Mouse (Mus musculus) mesoderm, embryonic 11.5 days (tissue): ENCODE measurements at regions not wholly inside any gene's neighbourhood (a gene's known extent, or its start where the extent isn't known, plus 50 kb on each side); places are given as distances from the start of the nearest gene placed in this dataset.

Experiments
- DNase-seq: peaks from one replicate; pipeline ENCODE4 v3.0.0-alpha.2; 2012; ENCODE audit warnings: low read depth, low spot score

DNA sequence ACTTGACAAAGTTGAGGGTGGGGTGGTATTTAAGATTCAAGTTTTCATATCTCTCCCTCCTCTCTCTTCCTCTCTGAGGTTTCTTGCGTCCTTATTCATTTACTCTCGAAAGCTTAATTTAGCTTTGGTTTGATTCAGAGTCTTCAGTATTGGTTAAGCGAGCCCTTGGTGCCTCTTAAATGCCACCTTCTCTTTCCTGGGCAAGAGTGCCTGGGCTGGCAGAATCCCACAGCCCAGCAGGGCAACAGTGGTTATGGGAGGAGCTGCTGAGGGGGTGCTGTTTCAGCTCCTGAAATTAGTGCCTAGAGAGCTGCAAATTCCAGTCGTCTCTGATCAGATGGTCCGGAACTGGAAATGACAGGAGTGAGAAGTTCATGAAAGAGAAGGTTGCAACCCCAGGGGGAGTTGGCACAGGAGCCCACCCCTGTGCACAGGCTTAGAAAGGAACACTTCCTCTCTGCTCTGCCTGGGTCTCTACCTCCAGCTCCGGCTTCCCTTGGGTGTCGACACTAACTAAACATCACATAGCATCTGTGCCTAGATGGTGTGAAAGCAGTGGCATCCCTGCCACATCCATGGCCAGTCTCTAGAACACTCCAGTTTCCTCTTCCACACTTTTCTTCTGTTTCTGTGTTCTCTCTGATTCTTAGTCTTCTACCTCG is 125.2 kb upstream of the Tent5a start:
- no peak for DNase-seq

DNA sequence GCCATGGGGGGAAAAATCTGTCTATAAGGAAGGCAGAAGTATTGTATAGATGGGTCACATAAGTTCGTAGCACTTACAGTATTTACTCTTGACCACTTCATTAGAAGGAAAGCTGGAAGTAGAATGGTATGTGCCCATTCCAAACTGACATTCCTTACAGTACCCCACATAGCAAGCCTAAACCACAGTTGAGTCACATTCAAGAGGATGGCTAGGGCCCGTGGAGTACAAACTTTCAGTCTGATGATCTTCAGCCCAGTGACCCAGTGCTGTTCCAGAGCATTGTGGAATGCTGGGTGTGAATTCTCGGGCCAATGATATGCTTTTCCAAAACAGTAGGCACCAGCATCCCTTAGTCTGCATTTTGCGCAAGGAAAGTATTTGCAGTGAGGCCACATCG is 124.2 kb upstream of the Tent5a start:
- DNase-seq, result no peak

DNA sequence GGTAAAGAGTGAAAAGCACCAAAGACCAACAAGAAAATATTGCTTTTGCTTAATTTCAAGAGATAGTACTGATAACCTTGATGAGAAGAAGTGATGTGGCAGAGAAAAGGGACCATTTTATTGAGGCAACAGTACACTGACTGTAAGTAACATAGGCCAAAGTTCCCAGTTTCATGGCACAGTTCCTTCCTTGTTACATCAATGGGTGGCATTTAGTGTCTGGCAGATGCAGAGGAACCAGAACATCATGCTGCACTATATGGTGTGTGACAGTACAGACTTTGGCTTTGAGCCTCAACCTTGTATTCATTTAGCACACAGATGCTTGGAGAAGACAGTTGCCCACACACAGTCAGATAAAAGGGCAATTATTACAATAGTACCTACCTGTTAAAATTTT is 123.7 kb upstream of the Tent5a start:
- DNase-seq, result no peak

DNA sequence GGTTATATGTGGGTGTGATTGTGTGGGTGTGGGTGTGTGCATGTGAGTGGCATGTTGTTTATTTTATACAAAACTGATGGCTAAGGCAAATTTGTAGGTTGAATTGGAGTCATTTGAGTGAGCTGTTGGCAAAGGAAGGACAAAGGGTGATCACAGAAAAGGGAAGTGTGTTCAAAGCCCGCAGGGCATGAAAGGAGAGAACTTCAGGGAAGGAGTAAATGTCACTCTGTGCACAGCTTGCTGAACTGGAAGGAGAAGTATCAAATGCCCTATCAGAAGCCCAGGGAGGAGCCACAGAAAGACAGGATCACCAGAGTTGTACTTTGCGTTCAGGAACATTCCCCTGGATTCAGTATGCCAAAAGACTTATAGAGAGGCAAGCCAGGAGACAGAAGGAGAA is 122.3 kb upstream of the Tent5a start:
- no peak for DNase-seq

DNA sequence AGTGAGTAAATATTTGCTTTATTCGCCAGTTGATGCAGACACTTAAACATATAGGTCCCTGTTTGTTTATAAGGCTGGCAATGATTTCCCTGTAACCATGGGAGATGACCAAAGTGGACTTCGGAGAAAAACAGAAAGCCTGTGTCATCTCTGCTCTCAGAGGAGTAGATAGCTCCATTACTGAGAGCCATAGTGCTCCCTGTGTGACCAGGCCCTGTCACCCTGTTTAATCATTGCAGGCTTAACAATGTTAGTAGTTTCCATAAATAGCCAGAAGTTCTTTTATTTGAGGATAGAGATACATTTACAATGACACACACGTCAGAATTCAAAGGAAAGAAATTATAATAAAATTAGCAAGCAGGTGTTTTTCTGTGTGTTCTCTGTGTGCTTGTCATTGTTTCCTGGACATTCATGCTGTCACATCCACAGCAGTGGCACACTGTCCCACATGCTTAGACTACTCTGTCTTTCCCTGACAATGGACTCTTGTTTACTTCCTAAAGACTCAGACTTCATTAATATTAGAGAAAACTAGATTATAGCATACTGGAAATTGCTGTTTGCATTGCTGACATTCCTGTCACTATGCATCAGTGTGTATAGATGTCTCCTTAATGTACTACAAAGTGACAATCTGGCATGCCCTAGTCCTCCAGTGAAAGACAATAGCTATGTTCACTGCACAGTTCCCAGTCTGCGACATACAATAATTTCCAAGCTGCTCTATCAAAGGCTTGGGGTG is 115.8 kb upstream of the Tent5a start:
- no peak for DNase-seq

DNA sequence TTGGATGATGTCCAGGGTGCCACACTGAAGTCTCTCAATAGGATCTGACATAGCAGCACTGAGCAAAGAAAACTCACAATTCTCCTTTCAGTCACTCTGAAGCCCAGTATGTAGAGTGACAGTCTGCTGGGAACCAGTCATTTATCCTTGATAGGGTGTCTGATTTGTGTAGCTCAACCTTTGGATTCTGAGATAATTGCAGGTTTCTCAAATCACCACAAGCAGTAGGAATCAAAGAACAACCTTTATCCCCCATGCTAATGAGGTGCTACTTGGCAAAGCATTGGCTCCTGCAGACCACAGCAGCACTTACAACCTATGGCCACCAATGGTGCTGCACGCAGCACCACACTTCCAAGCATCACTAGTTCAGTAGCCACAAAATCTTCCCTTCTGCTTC is 112.5 kb upstream of the Tent5a start:
- DNase-seq, result no peak

DNA sequence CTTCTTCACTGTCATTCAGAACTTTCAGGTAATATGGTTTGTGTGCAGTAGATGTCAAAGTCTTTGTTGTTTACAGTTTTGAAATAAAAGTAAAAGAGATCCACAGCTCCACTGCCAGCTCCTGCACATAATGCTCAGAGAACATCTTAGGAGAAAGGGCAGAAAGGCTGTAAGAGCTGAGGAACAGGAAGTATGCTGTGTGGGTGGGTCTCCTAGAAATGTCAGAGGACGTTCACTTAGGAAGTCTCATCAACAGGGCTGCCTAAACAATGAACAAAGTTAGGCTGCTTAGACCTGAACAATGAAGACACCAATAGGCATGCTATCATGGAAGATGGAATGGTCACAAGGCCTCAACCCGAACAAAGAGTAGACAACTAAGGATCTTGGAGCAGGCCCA is 105.1 kb upstream of the Tent5a start:
- DNase-seq, result no peak

DNA sequence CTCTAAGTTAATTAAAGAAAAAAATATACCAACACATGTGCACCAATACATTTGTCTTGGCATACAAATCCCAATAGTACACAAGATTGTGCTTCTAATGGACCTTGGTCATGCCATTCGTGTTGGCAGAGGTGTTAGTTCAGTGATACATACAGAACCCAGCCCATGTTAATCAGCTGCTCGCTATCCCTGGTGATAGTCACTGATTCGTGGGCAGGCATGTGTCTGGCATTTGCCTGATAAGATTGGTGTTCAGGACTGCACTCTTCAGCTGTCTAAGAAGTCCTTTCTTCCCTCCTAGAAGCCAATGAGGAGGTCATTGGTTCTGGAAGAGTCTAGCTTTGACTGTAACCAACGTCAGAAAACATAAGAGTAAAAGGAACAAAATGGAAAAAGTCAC is 99.7 kb upstream of the Tent5a start:
- DNase-seq, result no peak

DNA sequence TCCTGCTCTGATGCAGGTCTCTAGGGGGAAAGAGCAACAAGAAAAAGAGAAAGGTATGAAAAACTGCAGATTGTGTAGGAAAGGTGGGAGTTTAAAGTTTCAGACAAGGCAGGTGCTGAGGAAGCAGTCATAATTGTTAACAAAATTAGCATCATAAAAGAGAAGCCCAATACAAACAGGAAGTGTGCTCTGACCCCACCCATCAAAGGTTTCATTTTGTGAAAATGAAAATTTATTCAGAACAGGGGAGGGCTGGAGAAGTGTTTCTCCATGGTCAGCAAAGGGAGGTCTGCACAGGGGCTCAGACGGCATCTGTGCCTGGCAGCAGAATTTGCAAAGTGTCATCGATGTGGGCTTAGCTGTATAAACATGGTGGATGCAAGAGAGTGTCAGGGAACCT is 96.8 kb upstream of the Tent5a start:
- DNase-seq, result no peak

DNA sequence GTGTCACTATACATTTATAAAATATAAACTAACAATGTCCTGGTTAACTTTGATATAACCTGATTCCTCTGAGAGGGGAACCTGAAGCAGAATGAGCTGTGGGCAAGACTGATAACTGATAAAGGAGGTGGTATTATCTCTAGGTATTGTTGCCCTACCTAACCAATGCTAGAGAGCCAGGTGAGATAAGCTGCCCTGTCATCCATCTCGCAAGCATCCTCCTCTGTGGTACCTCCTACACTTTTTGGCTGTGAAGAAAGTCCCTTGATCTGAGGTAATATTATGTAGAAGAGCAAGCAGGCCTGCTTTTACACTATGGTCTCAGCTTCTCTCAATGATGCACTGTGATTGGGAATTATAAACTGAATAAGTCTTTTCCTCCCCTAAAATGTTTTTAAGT is 87.2 kb upstream of the Tent5a start:
- no peak for DNase-seq

DNA sequence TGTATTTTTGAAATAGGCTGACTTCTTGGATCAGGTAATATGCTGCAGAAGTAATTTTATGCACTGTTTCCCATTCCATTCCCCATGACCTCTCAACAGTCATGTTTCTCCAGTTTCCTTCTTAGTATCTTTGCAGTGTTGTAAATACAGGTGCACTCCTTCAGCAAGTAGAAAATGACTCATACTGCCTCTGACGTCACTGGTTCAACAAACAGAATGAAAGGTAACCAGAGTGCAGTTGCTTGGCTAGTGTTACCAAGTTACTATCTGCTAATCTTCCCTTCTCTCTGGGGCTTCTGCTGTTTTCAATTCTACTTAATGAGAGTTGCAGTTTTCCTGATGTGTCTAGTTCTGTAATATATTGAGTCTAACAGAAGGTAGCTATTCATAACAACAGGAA is 86.7 kb upstream of the Tent5a start:
- no peak for DNase-seq

DNA sequence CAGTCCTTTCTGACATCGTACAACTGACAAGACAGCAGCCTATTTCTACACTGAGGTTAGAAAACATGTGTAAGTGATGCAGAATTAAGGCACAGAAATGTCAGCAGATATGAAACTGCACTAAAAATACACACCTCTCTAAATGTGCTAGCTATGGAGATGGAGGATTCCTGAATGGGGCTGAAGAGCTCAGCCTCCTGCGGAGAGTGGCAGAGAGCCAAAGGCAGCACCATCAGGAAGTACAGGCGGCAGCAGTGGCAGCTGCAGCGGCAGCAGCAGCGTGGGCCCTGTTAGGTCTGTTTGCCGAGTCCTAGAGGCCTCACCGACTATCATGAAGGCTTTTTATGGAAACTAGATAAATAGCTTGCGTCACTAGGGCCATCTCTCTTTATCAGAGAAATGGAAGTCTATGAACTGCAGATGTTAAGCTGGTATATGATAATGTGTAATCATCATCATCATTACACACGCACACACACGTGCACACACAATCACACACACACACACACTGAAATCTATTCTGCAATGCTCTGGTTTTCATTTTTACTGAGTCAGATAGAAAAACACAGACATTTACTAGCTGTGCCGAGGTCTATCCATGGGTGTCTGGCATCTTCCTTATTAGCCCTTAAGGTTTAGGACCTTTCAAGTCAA is 83.6 kb upstream of the Tent5a start:
- DNase-seq, result peak; percentile 24

DNA sequence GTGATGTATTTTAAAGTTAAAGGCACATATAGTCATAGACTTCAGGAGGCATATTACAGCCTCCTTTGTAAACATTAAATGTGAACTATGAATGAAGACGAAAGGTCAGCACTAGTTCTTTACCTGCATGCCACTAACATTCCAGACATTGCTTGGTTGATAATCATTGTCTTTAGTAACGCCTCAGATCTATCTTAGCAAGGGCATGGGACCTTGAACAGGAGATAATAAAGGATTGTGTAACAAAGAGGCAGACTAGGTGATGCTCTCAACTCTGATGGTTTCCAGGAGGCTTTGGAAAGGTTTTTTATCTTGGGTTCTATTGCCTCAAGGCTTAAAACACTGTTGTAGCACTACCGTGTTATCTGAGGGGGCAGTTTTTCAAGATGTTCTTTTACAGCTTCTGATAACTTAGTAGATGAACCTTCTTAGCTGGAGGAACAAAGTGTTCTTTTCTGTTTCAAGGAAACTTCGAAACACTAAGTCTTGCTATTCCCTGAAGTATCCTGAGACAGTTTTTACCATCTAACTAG is 82.9 kb upstream of the Tent5a start:
- no peak for DNase-seq

DNA sequence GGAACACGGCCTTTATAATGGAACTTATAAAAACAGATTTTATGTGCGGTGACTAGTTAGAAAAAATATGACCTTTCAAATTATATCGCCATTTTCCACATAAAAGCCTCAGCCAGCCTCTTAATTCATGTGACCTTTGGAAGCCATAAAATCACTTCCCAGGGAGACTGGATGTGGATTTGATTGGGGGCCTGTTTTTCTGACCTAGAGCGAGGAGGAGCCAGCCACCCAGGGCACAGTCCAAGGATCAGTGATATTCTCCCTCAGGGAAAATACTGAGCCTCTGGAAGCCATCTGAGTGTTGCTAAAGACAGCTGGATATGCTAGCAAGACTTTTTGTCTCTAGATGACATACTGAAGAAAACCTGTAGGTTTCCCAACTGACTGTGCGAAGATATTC is 81.3 kb upstream of the Tent5a start:
- peak; percentile 65 for DNase-seq

DNA sequence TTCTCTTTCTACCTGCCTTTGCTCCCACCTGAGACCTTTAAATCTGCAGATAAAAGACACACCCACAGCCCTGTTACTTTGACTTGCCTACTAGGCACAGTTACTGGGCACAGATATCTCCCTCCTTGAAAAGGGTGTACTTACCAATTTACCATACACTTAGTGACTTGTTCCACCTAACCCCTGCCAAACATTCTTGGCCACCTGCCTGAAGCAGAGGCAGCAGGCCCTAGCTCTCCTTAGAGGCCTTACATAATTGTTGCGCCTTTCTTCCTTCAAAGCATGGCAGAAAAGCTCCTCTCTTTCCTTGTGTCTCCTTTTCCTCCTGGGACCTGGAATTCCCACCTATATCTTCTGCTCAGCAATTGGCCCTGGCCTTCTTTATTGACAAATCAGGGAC is 80.4 kb upstream of the Tent5a start:
- DNase-seq, result no peak

DNA sequence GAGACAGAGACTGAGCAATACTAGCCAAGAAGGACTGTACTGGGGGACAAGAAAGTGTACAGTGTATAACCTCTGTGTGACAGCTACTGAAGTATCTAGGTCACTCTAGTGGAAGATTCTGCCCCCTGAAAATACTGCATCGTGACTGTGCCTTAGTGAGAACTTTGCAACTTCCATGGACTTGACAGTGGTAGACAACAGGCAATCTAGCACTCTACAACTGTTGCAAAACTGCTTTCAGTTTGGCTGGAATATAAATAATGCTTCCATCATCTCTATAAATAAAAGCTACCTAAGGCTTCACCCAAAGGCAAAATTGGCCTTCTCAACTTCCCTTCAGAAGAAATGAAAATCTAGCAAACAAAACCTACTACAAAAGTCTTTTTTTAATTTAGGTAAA is 74.6 kb upstream of the Tent5a start:
- no peak for DNase-seq

DNA sequence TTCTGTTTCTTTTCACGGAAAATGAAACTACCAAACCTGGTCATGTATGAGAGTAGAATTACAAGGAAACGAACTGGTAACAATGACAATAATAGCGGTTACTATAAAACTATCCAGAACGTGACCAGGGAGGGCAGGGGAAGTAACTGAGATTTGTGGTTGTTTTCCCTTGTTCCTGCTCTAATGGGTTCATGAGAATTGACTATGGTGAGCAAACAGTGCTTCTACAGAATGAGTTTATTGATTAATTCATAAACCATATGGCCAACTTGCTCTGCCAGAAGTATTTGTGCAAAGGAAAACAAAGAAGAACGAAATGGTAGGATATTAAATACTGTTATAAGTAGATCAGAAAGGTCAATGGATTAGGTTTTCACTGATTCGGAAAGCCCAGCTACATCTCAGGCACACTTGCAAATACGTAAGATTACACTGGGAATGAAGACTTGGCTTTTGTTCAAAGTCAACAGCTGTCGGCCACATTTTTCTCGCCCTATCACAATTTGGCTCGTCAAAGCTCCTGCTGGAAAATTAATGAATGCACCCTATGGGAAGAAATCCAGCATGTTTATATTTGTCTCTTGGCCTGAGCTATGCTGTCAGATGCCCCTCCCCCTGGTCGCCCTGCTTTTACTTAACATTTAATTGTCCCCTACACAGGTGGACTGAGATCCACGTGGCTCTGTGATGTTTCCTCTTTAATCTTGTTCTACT is 73.6 kb upstream of the Tent5a start:
- peak; percentile 17 for DNase-seq

DNA sequence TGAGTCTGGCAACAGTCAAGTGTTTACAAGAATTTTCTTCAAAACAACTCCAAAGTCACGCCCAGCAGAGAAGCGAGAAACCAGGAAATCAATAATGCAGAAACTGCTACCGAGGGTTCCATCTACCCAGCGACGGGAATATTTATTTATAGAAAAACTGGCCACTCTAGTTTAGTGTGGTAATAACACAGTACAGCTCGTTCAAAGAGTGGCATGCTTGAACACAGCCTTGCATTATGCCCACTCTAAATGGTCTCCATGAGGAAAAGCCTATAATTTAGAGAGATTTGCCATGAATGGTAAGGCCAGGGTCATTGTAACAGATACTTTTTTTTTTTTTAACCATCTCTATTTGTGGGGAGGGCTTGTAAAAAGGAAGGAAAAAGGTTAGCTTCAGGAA is 67.8 kb upstream of the Tent5a start:
- no peak for DNase-seq

DNA sequence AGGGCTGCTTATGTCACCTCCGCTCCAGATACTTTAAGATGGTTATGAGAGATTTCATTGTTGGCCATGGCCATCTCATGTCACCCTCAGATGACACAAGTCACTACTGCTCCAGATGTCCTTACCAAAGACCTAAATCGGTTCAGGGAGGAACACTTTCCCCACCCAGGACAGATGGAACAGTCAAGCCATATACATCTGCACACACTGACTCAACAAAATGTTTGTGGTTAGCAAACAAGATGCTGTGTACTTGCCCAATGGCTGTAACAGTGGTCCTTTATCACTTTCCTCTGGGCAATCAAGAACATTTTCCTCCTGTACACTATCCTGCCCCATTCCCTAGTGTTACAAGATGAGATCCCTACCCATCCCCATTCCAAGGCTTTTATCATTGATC is 64.1 kb upstream of the Tent5a start:
- no peak for DNase-seq

DNA sequence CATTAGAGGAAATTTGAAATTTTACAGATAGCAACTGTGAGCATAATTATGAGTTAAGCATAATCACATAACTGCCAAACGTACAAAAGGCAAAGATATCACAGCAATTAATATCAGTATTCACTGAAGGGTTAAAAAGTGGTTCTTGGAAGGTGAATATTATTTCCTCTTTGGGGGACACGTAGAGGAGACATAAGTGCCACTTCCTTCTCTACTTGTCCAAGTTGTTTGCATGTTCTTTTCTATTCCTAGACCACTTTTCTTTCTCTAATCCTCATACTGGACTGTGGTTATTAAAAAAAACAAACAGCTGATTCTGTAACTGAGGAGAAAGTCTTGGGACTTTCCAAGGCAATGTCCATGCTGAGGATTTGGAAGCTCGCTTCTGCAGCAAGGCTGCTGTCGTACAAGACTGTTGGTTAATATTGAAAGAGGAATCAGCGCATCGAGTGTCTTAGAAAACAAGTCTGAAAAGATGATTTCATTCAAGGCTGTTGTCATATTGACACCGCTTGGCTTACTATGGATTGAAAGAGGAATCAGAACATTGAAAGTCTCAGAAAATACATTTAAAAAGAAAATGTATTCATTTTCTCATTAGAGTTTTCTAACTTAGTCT is 61.7 kb upstream of the Tent5a start:
- DNase-seq, result no peak

DNA sequence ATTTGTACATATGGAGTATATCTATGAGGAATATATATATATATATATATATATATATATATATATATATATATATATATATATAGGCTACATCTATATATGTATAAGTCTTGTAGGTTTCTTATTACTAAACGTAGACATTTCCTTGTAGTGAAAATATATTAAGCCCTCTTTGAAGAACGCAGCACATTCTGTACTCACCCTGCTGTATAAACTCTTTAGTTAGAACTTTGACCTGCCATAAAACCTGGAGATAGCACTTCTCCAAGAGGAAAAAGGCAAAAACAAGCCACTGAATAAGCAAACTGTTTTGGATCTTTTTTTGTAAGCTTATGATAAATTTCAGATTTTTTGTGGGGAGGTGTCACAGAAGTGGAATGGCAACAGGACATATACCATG is 55.3 kb upstream of the Tent5a start:
- no peak for DNase-seq

DNA sequence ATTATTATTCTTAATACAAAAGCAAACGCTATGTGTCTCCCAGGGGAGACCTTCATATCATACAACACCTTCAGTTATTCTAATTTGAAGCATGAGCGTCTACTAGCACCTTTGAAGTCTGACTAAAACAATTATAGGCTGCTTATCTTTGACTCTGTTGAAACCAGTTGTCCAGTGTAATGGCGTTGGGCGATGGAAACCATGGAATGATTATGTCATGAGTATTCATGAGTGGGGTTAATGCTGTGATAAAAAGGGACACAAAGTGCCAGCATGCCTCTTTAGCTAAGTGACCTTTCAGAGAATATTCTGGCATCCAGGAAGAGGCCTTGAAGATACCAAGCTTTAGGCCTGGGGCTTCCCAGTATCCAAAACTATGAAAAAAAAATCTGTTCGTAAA is 53.6 kb upstream of the Tent5a start:
- no peak for DNase-seq
